Mouse (Mus musculus) heart, adult 2 months (tissue): ENCODE results near the gene Fcho2.

Experiments used
- CTCF ChIP-seq: fragments of 200-600 bp; IDR thresholded peaks from 2 replicates; pipeline ENCODE4 v1.8.1; 2022; ENCODE audit warnings: antibody characterized with exemption, mild to moderate bottlenecking, moderate library complexity
- POLR2A ChIP-seq: fragments of 200-500 bp; IDR thresholded peaks from 2 replicates; pipeline ENCODE4 v1.6.1; 2011; ENCODE audit warnings: mild to moderate bottlenecking, low read depth, low read length, control low read depth; ENCODE audit not compliant: insufficient read depth

DNA sequence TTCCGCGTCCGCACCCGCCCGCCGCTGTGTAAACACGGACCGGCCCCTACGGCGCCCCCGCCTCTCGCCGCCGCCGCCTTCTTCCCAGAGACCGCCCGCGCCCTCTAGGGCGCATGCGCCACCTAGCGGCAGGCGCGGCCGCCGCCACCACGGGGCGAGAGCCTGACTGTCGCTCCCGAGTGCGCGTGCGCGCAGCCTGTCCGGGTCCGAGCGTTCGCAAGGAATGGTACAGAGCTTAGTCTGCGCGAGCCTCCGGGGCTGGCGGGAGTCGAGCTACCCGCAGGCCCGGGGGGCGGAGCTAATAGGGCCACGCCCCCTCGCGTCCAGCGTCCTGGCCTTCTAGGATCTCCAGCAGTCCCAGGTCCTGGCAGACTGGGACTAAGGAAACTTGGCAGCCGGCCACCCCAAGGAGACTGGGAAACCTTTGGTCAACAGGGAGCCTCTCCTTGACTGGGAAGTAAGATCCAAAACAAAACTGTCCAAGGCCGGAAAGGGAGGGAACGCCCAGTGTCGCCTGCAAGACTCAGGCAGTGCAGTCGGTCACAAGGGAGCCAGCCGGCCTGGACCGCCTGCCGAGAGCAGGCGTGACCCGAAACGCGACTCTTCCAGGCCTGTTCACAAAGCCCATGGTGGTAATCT, at the start of gene Fcho2:
- TF ChIP-seq POLR2A, result peak; percentile 77
- peak; percentile 96 for TF ChIP-seq CTCF
